Mouse (Mus musculus) ES-Bruce4 (cell line): ENCODE data around the gene Arxes2. TPM values are rescaled to one million over a fixed set of nuclear protein-coding genes. Genes with fewer than 3 reads are reported as not detected.
"Not testable (repeated sequence)": the region's sequence is repeated elsewhere in the genome, so short reads cannot be mapped to it uniquely, and the experiment has no call there.

Experiments
- H3K27ac ChIP-seq: 2 replicates; pipeline ENCODE4 v1.5.1; 2012; ENCODE audit warnings: low read length, inconsistent platforms; ENCODE audit not compliant: insufficient read depth
- H3K27me3 ChIP-seq: 2 replicates; pipeline ENCODE4 v1.6.1; 2012; ENCODE audit warnings: mild to moderate bottlenecking, low read length, inconsistent platforms; ENCODE audit not compliant: control insufficient read depth, poor library complexity, insufficient read depth, severe bottlenecking
- H3K36me3 ChIP-seq: 2 replicates; pipeline ENCODE4 v1.6.1; 2012; ENCODE audit warnings: inconsistent platforms, mild to moderate bottlenecking, low read length, moderate library complexity; ENCODE audit not compliant: control insufficient read depth, poor library complexity, insufficient read depth, severe bottlenecking
- H3K4me1 ChIP-seq: one replicate; pipeline ENCODE4 v1.8.1; 2011; ENCODE audit warnings: low read length; ENCODE audit not compliant: control insufficient read depth, insufficient read depth
- H3K4me3 ChIP-seq: 2 replicates; pipeline ENCODE4 v1.5.1; 2011; ENCODE audit warnings: low read depth, mild to moderate bottlenecking, low read length
- H3K9ac ChIP-seq: 2 replicates; pipeline ENCODE4 v1.6.1; 2012; ENCODE audit warnings: low read depth, mild to moderate bottlenecking, inconsistent platforms; ENCODE audit not compliant: poor library complexity, severe bottlenecking
- H3K9me3 ChIP-seq: replicated peaks from 2 replicates; pipeline ENCODE4 v1.6.1; 2012; ENCODE audit warnings: mild to moderate bottlenecking, low read length, inconsistent platforms; ENCODE audit not compliant: control insufficient read depth, poor library complexity, insufficient read depth, severe bottlenecking
- CTCF ChIP-seq: IDR thresholded peaks from one replicate; pipeline ENCODE4 v1.8.1; 2011; ENCODE audit warnings: low read depth, low read length
- EP300 ChIP-seq: IDR thresholded peaks from 2 replicates; pipeline ENCODE4 v1.6.1; 2011; ENCODE audit warnings: low read depth, low read length; ENCODE audit not compliant: insufficient read depth
- POLR2A ChIP-seq: IDR thresholded peaks from one replicate; pipeline ENCODE4 v1.8.1; 2011; ENCODE audit warnings: low read length; ENCODE audit not compliant: insufficient read depth
- polyA plus RNA-seq: library from polyadenylated mRNA; stranded (reverse); fragments of >200 nt; gene quantifications from 2 replicates; pipeline ENCODE4 v1.2.4, GENCODE M21; 2011; ENCODE audit warnings: low read depth; ENCODE audit not compliant: missing spikeins, insufficient read depth, insufficient read length

The Arxes2 gene
- polyA plus RNA-seq, 1 experiment, result 14.8 TPM

DNA sequence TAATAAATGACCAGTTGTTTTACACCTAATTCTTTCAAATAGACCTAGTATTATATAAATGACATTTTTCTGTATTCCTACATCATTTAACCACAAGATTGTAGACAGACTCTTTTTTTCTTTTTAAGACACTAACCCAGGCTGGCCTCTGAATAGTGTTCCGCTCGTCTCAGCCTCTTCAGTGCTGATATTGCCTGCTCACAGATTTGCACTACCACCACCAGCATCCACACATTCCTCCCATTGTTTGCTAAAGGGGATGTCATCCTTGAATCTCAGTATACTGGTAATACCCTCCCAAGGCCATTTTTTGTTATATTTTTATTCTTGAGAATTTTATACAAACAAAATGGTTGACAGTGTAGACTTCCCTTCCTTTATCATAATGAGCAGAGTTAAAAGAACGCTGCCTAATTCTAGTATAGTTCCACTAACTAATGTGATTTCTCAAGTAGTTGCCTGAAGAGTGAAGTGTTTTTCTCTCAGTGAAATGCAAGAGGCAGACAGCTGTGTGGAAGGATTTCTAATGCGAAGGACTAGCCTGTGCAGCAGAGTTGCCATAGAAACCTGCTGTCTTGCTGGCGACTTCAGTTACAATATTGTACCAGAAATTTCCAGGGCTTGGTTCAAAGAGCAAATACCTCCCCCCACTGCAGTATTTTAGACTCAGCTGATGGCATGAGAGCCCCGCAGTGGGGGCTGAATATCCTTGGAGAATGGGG is 8.9 kb upstream of the Arxes2 start:
- no peak for TF ChIP-seq POLR2A
- H3K4me1 ChIP-seq, result no peaks in the 10 kb centered on the region
- no peaks in the 10 kb centered on the region for H3K36me3 ChIP-seq
- H3K27ac ChIP-seq, result no peak overlapping the region
- no peaks in the 10 kb centered on the region for H3K9me3 ChIP-seq
- H3K4me3 ChIP-seq, result no peak overlapping the region
- no peak overlapping the region for H3K9ac ChIP-seq
- H3K27me3 ChIP-seq, result no peaks in the 10 kb centered on the region

GRCm38 (mm10) chrX:135986267-135986666 is 7.4 kb upstream of the Arxes2 start:
- Histone ChIP-seq H3K9ac (no peak overlapping the region), H3K9me3 (no peaks in the 10 kb centered on the region), H3K27ac (no peak overlapping the region), H3K36me3 (no peaks in the 10 kb centered on the region), H3K27me3 (no peaks in the 10 kb centered on the region), H3K4me1 (no peaks in the 10 kb centered on the region), H3K4me3 (no peak overlapping the region)
- TF ChIP-seq CTCF (no peak), EP300 (no peak), POLR2A (no peak)

DNA sequence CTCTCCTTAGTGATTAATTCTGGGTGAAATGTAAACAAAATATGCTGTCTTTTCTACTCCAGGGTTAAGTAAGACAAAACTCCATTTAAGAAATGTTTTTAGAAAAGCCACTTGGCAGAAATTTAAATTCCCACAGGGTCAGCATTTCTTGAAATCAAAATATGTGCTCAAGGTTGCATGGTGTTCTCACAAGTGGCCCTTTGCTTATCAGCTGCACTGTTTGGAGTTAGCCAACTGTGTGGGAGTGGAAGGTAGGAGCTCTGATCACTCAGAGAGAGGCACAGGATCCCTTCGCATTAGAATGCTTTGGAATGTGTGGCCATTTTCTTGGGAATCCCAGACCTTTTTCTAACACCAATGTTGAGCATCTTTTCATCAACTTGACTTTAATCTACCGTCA is 3.0 kb upstream of the Arxes2 start:
- H3K27ac ChIP-seq, result no peak overlapping the region
- no peak overlapping the region for H3K9ac ChIP-seq
- H3K9me3 ChIP-seq, result no peaks in the 10 kb centered on the region
- H3K4me3 ChIP-seq, result no peak overlapping the region
- H3K36me3 ChIP-seq, result no peaks in the 10 kb centered on the region
- H3K27me3 ChIP-seq, result no peaks in the 10 kb centered on the region
- no peak for TF ChIP-seq POLR2A
- TF ChIP-seq CTCF, result no peak
- no peak for TF ChIP-seq EP300
- no peaks in the 10 kb centered on the region for H3K4me1 ChIP-seq

GRCm38 (mm10) chrX:135993192-135993594 is 431 bp upstream of the Arxes2 start:
- Histone ChIP-seq H3K27ac (peak overlapping the region; percentile 41), H3K4me3 (0 out of 2 replicates have a peak overlapping the region, but pooled peaks have one; percentile 26)
- not testable (repeated sequence) for H3K9me3 ChIP-seq, H3K27me3 ChIP-seq, H3K36me3 ChIP-seq, H3K4me1 ChIP-seq, H3K9ac ChIP-seq

DNA sequence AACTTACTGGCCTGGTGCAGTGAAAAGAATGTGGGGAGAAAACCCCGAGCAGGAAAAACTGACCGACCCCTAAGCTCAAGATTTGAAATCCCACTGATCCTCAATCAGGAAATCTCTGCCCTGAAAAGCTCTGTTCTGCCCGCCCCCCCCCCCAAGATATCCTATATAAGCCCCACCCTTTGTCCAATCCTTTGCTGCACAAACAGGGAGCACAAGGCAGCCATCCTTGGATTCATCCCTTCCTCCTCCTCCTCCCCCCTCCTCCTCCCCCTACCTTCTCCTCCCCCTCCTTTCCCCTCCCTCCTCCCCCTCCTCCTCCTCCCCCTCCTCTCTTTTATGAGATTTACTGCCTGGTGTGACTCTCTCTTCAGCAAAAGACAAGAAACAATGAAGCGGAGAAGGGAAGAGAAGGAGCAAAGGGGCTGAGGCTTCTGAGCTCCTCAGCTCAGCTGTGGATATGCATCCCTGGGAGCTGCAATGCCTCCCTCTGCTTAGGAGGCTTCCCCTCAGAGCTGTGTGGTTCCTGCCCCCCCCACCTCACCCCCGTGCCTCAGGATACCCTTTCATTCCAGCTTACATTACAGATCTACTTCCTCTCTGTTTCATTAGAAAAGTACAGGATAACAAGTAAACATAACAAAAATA is 13.7 kb downstream of the Arxes2 start:
- Histone ChIP-seq H3K9ac (no peak overlapping the region), H3K4me3 (no peak overlapping the region), H3K27me3 (no peaks in the 10 kb centered on the region), H3K27ac (no peak overlapping the region), H3K4me1 (no peaks in the 10 kb centered on the region), H3K36me3 (no peaks in the 10 kb centered on the region), H3K9me3 (no peaks in the 10 kb centered on the region)
- TF ChIP-seq EP300 (no peak), CTCF (no peak), POLR2A (no peak)

GRCm38 (mm10) chrX:136014392-136014791 is 20.8 kb downstream of the Arxes2 start:
- no peak overlapping the region for H3K9ac ChIP-seq
- H3K27me3 ChIP-seq, result no peaks in the 10 kb centered on the region; the same call in 1 of the 2 replicates
- no peaks in the 10 kb centered on the region for H3K36me3 ChIP-seq
- no peak for TF ChIP-seq EP300
- TF ChIP-seq POLR2A, result no peak
- no peak for TF ChIP-seq CTCF
- no peak overlapping the region for H3K4me3 ChIP-seq
- no peaks in the 10 kb centered on the region for H3K4me1 ChIP-seq
- H3K27ac ChIP-seq, result no peak overlapping the region
- H3K9me3 ChIP-seq, result no peaks in the 10 kb centered on the region
